11 mouse cellular contexts compared by ENCODE assay signal in genomic region chr11:113777878-113778464, GRCm38 (mm10). TPM values are rescaled to one million over a fixed set of nuclear protein-coding genes. Genes with fewer than 3 reads are reported as not detected.
DNase-seq lines count a peak whose midpoint lies in the region; ATAC-seq and TF ChIP-seq lines count a peak whose summit lies in the region.
"Had no signal": no experiment of that assay in that cellular context is flagged by ENCODE, and none has a peak within 500 bp of the region (broad histone marks: within the 10 kb centered on the region; RNA-seq: fewer than 3 reads in every experiment).

No protein-coding gene starts in this region.

- H3K36me3 ChIP-seq in lung, postnatal 0 days (ENCODE audit: insufficient read depth, low read length): no peaks in the 10 kb centered on the region
- H3K36me3 ChIP-seq in liver, embryonic 11.5 days (ENCODE audit: control insufficient read depth, insufficient read depth, low read length): no peaks in the 10 kb centered on the region
- no peaks in the 10 kb centered on the region for H3K36me3 ChIP-seq in stomach, postnatal 0 days (ENCODE audit: control insufficient read depth, insufficient read depth, low read length)
- H3K36me3 ChIP-seq in limb, embryonic 10.5 days: no peaks in the 10 kb centered on the region
- H3K36me3 ChIP-seq in forebrain, embryonic 16.5 days (ENCODE audit: control insufficient read depth, insufficient read depth): no peaks in the 10 kb centered on the region
- H3K36me3 ChIP-seq: forebrain, embryonic 12.5 days had no signal

- peak; percentile 62 for ATAC-seq in lung, postnatal 0 days
- ATAC-seq in liver, embryonic 11.5 days (replicated peaks; ENCODE audit: low FRiP score): peak; percentile 75
- ATAC-seq in stomach, postnatal 0 days (ENCODE audit: low FRiP score, low TSS enrichment): peak; percentile 74
- no peak for ATAC-seq in forebrain, embryonic 16.5 days

- peaks cover 8% of the 10 kb centered on the region; the same call in 1 of the 2 replicates for H3K4me1 ChIP-seq in lung, postnatal 0 days (ENCODE audit: insufficient read depth, low read depth, low read length)
- peaks cover 37% of the 10 kb centered on the region for H3K4me1 ChIP-seq in liver, embryonic 11.5 days (replicated peaks; ENCODE audit: control insufficient read depth, insufficient read depth, low read length)
- H3K4me1 ChIP-seq in stomach, postnatal 0 days (replicated peaks; ENCODE audit: control insufficient read depth, insufficient read depth): peaks cover 9% of the 10 kb centered on the region
- peaks cover 60% of the 10 kb centered on the region for H3K4me1 ChIP-seq in limb, embryonic 10.5 days
- H3K4me1 ChIP-seq in forebrain, embryonic 16.5 days (replicated peaks; ENCODE audit: control insufficient read depth, insufficient read depth, low read length): peaks cover 21% of the 10 kb centered on the region

- 0 out of 2 replicates have a peak overlapping the region, but pooled peaks have one; percentile 57 for H3K27ac ChIP-seq in lung, postnatal 0 days (ENCODE audit: low read length)
- H3K27ac ChIP-seq in liver, embryonic 11.5 days (ENCODE audit: low read depth, low read length): peak overlapping the region; percentile 64
- H3K27ac ChIP-seq in stomach, postnatal 0 days (replicated peaks): peak overlapping the region; percentile 45; the same call in 1 of the 2 replicates
- no peak overlapping the region for H3K27ac ChIP-seq in limb, embryonic 10.5 days
- H3K27ac ChIP-seq in forebrain, embryonic 16.5 days (ENCODE audit: low read length): no peak overlapping the region
- H3K27ac ChIP-seq: forebrain, embryonic 12.5 days had no signal

- no peaks in the 10 kb centered on the region for H3K27me3 ChIP-seq in lung, postnatal 0 days (replicated peaks; ENCODE audit: insufficient read depth, low read length)
- 0 out of 2 replicates have a peak, but pooled peaks cover 2% of the 10 kb centered on the region for H3K27me3 ChIP-seq in liver, embryonic 11.5 days (replicated peaks; ENCODE audit: control insufficient read depth, insufficient read depth, low read length)
- no peaks in the 10 kb centered on the region for H3K27me3 ChIP-seq in stomach, postnatal 0 days (ENCODE audit: control insufficient read depth, insufficient read depth, low read length)
- H3K27me3 ChIP-seq in limb, embryonic 10.5 days (ENCODE audit: low read depth, poor library complexity, severe bottlenecking): no peaks in the 10 kb centered on the region
- H3K27me3 ChIP-seq in forebrain, embryonic 16.5 days (replicated peaks; ENCODE audit: control insufficient read depth, insufficient read depth, low read length): no peaks in the 10 kb centered on the region
- H3K27me3 ChIP-seq: forebrain, embryonic 12.5 days had no signal

- no peak overlapping the region for H3K9ac ChIP-seq in lung, postnatal 0 days (replicated peaks; ENCODE audit: low read depth)
- no peak overlapping the region for H3K9ac ChIP-seq in liver, embryonic 11.5 days (ENCODE audit: low read depth, low read length)
- H3K9ac ChIP-seq in stomach, postnatal 0 days (ENCODE audit: low read length): no peak overlapping the region; the same call in 1 of the 2 replicates
- H3K9ac ChIP-seq in forebrain, embryonic 16.5 days (replicated peaks; ENCODE audit: low read depth, low read length): no peak overlapping the region
- H3K9ac ChIP-seq: forebrain, embryonic 12.5 days had no signal

- DNase-seq in heart, adult 11 months: peak; percentile 96
- no peak for DNase-seq in heart, postnatal 25 days (ENCODE audit: low spot score)
- peak; percentile 64 for DNase-seq in lung, postnatal 0 days (ENCODE audit: low spot score)
- no peak for DNase-seq in lung, postnatal 10 days
- DNase-seq in liver, embryonic 11.5 days (ENCODE audit: low spot score): no peak
- DNase-seq in stomach, postnatal 0 days (ENCODE audit: low spot score): peak; percentile 54
- no peak for DNase-seq in limb, embryonic 10.5 days (ENCODE audit: low spot score)
- DNase-seq: cerebellum, adult 9-10 months; layer of hippocampus, postnatal 36 days had no signal

- H3K9me3 ChIP-seq in lung, postnatal 0 days (ENCODE audit: low read length): no peaks in the 10 kb centered on the region
- H3K9me3 ChIP-seq in liver, embryonic 11.5 days (ENCODE audit: control insufficient read depth, low read length): no peaks in the 10 kb centered on the region
- no peaks in the 10 kb centered on the region for H3K9me3 ChIP-seq in stomach, postnatal 0 days (ENCODE audit: control insufficient read depth, low read length)
- H3K9me3 ChIP-seq in limb, embryonic 10.5 days (replicated peaks): no peaks in the 10 kb centered on the region
- no peaks in the 10 kb centered on the region for H3K9me3 ChIP-seq in forebrain, embryonic 16.5 days (ENCODE audit: control insufficient read depth, low read length)
- H3K9me3 ChIP-seq: forebrain, embryonic 12.5 days had no signal

- no peak overlapping the region for H3K4me3 ChIP-seq in lung, postnatal 0 days (ENCODE audit: low read depth, low read length)
- H3K4me3 ChIP-seq in liver, embryonic 11.5 days (ENCODE audit: low read depth, low read length): no peak overlapping the region
- H3K4me3 ChIP-seq in stomach, postnatal 0 days (ENCODE audit: low read depth, low read length): no peak overlapping the region
- no peak overlapping the region for H3K4me3 ChIP-seq in limb, embryonic 10.5 days
- H3K4me3 ChIP-seq in forebrain, embryonic 16.5 days (replicated peaks; ENCODE audit: low read length): no peak overlapping the region
- H3K4me3 ChIP-seq: forebrain, embryonic 12.5 days had no signal

- H3K4me2 ChIP-seq in lung, postnatal 0 days (replicated peaks; ENCODE audit: low read depth, low read length): no peak overlapping the region
- H3K4me2 ChIP-seq in liver, embryonic 11.5 days: peak overlapping the region; percentile 54
- no peak overlapping the region for H3K4me2 ChIP-seq in stomach, postnatal 0 days (replicated peaks; ENCODE audit: low read depth)
- no peak overlapping the region for H3K4me2 ChIP-seq in forebrain, embryonic 16.5 days (ENCODE audit: low read length)
- H3K4me2 ChIP-seq: forebrain, embryonic 12.5 days had no signal

- 31% methylated on average over 8 of the region's 8 CpGs for WGBS in lung, postnatal 0 days
- WGBS in liver, embryonic 11.5 days: 28% methylated on average over 8 of the region's 8 CpGs
- WGBS in stomach, postnatal 0 days: 41% methylated on average over 8 of the region's 8 CpGs
- 70% methylated on average over 8 of the region's 8 CpGs for WGBS in limb, embryonic 10.5 days
- 83% methylated on average over 8 of the region's 8 CpGs for WGBS in forebrain, embryonic 16.5 days

- no peak for TF ChIP-seq CTCF in lung, postnatal 0 days (IDR thresholded peaks at IDR 0.05)
- TF ChIP-seq CTCF in stomach, postnatal 0 days (IDR thresholded peaks at IDR 0.05; ENCODE audit: low read depth): no peak

- no peak for TF ChIP-seq EP300 in lung, postnatal 0 days (IDR thresholded peaks at IDR 0.05)
- no peak for TF ChIP-seq EP300 in stomach, postnatal 0 days (optimal IDR thresholded peaks at IDR 0.05)

- intact Hi-C loops in heart, postnatal 25 days (cut with DNase I): no loop called here

RNA-seq across cellular contexts. Expression of gene Cdc42ep4, which starts 26.3 kb away (rescaled TPM):
- total RNA-seq in heart, postnatal 25 days (2021): 10 to 100 TPM; 12.5 to 17.7 TPM
- polyA plus RNA-seq in lung, postnatal 0 days (2015; fragmentation: Nextera tagmentation; extraction: Ambion mirVana): 92.8 and 116 TPM in 2 replicates
- polyA plus RNA-seq in liver, embryonic 11.5 days (2014; fragmentation: Nextera tagmentation; extraction: Ambion mirVana): 26.0 and 29.5 TPM in 2 replicates
- 28.9 and 30.6 TPM in 2 replicates for polyA plus RNA-seq in stomach, postnatal 0 days (2015; fragmentation: Nextera tagmentation; extraction: Ambion mirVana)
- 111 and 130 TPM in 2 replicates for polyA plus RNA-seq in limb, embryonic 10.5 days (2016; fragmentation: Nextera tagmentation; extraction: Ambion mirVana)
- 99.9 and 100 TPM in 2 replicates for polyA plus RNA-seq in forebrain, embryonic 16.5 days (2015; fragmentation: Nextera tagmentation; extraction: Ambion mirVana)

Comparison
In these comparisons a context has a peak if more than half of its experiments do, and no peak if none do; other contexts are left out.
1. DNase-seq: peak in heart, adult 11 months (single experiment), lung, postnatal 0 days (single experiment) and stomach, postnatal 0 days (single experiment); none in heart, postnatal 25 days (single experiment), lung, postnatal 10 days (single experiment), liver, embryonic 11.5 days (single experiment) and limb, embryonic 10.5 days (single experiment).
2. H3K27ac ChIP-seq: peak in lung, postnatal 0 days (single experiment), liver, embryonic 11.5 days (single experiment) and stomach, postnatal 0 days (single experiment); none in limb, embryonic 10.5 days (single experiment) and forebrain, embryonic 16.5 days (single experiment).